Mouse (Mus musculus) kidney, adult 2 months (tissue): ENCODE data around the gene Phrf1.

Source experiments
- CTCF ChIP-seq: fragments of 200-500 bp; conservative IDR thresholded peaks from 2 replicates; pipeline ENCODE4 v1.5.1; 2011; ENCODE audit warnings: low read depth, mild to moderate bottlenecking, control low read depth, low read length, moderate library complexity, mixed read lengths; ENCODE audit not compliant: insufficient read depth, insufficient read length
- POLR2A ChIP-seq: fragments of 200-500 bp; IDR thresholded peaks from one replicate; pipeline ENCODE4 v1.6.1; 2011; ENCODE audit warnings: low read depth, low read length, control low read depth

DNA sequence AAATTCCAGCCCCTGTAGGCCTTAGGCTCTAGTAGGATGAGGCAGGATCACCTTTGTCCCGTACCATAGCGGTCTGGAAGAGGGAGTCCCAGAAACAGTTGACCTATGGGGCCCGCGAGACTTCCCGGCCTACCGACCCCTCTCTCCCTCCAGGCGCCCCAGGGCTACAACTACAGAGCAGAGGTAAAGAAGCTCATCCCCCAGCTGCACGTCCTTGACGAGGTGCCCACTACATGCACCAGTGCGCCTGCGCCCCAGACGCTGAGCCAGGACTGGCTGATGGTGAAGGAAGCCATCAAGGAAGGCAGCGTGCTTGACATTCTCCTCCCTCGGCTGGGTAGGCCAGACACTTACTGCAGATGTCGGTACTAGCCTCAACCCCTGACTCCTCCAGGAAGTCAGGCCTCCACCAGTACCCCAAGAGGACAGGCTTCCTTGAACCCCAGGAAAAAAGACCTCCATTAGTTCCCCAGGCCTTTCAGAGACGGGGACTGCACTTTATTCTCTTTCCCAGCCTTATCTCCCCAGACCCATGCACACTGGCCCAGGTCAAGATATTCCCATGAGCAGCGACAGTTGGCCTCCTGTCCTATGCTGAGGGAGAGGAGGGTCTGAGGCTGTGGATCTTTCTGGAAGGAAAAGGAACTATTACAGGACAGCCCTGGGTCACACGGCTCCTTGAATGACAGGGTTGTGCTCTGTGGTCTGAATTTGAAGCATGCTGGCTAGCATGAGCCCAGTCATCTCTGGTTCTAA is 22.2 kb upstream of the Phrf1 start:
- TF ChIP-seq CTCF (no peak), POLR2A (no peak)
